Mouse (Mus musculus) monocyte, adult 2 months (primary cell): ENCODE results near the gene Harbi1.

Experiments used
- DNase-seq, 2 experiments: peaks; one replicate each; pipeline ENCODE4 v3.0.0; 2022; ENCODE audit warnings: low spot score in 2 of 2, low read depth in 1 of 2

The Harbi1 gene

DNA sequence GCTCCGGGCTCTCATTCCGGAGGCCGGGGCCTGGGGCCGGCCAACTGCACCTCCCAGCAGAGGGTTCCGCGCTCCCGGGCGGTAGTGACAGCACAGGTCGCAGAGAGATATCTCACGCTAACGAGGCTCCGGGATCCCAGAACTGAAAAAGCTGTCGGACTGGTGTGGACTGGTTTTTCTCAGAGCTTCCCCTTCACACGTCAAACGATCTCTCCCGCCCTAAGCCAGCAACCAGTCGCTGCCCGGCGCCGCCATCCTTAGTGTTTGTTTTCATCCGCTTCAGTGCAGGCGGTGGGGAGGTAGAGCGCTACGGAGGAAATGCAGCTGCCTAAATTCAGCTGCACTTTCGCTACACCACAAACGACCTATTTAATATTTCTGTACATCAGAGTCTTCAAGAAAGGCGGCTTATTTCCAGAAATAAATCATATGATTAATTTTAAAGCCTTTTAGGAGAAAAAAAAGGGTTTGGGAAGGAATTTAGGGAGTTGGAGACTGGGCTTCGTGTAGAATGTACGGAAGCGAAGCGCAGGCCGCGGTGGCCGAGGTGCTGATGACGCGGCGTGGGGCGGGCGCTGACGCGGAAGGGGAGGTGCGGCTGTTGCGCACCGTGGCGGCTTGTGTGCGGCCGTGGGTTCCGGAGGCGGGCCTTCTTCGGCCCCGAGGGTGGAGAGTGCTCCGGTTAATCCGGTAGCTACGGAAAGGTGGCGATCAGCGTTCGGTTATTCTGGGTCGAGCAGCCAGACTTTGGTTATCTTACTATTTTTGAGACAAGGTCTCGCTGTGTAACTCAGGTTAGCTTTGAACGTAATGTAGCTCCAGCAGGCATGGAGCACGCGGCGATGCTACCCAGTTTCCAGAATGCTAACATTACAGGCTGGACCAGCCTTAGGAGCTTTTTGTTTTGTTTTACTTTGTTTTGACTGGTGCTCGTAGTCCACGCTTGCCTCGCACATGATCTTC is at the start of gene Harbi1, which contains the start of gene Atg13:
Harbi1 (plus strand) TSS at position 581 of the 963 bp plus-strand sequence.
Atg13 (minus strand) TSS at position 305 of the 963 bp plus-strand sequence.
- DNase-seq, result peak; percentile 77 to 89

DNA sequence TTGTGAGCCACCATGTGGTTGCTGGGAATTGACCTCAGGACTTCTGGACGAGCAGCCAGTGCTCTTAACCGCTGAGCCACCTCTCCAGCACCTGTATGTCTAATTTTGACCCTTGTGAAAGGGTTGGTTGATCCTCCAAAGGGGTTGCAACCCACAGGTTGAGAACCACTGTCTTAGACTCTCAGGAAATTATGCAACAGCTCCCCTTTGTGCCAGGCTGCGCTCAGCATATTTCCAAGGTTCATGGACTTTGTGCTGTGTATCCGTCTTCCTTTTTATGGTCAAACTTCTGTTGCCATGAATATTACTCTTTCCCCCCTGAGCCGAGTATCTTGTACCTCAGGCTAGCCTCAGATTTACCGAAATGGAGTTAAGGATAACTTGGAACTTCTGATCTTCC is 49.7 kb upstream of the Harbi1 start:
- DNase-seq, result no peak

DNA sequence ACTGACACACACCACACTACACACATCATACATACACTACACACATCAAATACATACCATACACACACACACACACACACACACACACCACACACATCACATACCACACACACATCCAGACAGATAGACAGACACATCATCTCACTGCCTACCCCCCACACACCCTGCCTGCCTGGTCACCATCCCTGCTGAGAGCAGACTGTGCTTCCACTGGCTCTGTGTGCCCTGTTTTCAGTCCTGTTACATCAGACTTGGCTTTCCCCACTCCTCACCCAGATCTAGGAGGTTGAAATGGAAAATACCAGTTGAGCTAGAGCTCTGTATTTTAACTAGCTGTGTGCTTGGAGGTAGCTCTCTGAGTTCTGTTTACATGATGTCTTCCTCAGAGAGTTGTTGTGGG is 45.9 kb upstream of the Harbi1 start:
- DNase-seq, result no peak

DNA sequence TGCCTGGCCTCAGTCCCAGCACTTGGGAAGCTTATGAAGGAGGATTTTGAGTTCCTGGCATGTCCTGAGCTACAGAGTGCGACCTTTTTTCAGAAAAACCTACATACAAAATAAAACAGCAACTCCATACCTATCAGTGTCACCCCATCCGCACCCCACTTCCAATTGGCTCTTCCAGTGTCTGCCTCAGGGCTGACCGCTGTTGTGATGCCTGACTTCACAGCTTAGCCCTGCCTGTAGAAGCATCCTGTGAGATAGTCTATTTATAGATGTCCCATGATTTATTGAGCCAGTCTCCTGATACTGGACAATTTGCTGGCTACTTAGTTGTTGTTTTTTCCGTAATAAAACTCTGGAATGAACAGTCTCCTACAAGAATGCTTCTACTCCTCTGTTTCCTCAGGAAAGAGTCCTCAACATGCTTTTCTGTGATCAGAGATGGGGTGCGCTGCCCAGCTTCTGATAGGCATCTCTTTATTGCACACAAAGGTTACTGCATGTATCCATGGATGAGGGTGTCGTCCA is 44.2 kb upstream of the Harbi1 start:
- no peak for DNase-seq

DNA sequence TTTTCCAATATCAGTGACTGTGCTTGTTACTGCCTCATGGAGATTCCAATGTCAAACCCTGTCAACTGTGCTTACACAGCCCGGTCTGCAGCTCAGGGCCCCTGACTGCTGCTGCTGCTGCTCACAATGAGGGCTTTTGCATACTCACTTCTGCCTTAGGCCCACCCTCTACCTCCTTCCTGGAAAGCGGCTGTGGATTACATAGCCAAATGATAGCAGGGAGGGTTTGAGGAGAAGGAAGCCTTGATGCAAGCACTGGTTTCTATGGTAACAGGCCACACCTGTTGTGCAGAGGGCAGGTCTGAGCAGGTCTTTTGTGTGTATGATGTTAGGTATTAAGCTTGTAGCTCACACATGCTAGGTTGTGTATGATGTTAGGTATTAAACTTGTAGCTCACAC is 42.9 kb upstream of the Harbi1 start:
- DNase-seq, result no peak

DNA sequence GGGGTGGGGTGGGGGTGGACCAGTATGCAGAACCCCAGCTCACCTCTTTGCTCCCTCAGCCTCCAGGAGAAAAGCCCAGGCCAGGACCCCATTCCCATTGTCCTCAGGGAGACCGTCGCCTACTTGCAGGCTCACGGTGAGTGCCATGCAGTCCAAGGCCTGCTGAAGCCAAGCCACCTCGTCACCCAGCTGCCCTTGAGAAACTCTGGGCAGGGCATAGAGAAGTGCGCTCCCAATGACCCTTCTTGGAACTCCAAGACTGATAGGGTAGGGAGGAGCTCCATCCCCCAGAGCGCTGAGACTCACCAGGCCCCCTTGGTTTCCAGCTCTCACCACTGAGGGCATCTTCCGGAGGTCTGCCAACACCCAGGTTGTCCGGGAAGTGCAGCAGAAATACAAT is 41.3 kb upstream of the Harbi1 start:
- no peak for DNase-seq

DNA sequence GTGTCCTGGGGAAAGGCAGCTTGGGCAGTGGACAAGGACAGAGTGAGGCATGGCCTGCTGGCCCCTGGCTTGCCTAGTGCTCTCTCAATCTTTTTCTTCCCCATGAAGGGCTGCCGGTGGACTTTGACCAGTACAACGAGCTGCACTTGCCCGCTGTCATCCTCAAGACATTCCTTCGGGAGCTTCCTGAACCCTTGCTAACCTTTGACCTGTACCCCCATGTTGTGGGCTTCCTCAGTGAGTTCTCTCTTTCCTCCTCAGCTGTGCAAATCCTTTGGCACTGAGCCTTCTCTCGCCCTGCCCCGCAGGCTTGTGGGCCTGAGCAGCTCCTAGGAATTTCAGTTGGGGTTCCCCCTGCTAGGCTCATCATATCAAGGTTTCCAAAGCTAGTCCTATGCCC is 40.6 kb upstream of the Harbi1 start:
- DNase-seq, result no peak

DNA sequence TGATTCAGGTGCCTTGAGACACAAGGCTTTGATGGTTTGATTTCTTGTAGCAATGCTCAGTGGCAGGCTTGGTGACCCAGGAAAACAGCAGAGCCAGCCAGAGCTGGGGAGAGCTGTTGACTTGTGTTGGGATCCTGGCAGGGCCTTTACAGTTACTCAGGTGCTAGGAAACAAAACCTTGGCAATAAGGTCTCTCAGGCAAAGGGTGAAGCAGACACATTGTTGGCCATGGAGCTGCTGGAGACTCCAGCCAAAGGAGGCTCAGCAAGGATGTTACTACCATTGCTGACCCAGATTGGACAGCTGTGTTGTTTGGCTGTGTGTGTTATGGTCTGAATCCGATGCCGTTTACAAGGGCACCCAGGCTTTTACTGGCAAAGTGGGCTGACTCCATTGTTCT is 37.1 kb upstream of the Harbi1 start:
- no peak for DNase-seq

DNA sequence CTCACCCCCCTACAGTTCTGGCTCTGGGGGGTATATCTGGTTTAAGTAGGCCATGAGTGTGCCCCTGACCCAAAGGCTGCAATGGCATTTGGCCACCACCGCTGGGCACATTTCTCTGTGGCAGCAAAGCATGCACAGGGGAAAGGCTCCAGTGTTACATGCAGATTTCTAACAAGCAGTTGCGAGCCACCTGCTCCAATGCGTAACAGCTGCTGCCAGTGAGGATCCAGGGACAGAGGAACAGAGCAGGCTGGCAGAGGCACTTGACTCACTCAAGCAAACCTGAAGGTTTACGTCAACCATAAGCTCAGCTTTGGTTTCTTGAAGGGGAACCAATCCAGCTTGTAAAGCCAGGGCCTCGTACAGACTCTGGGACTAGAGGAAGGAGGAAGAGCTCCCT is 35.8 kb upstream of the Harbi1 start:
- no peak for DNase-seq

DNA sequence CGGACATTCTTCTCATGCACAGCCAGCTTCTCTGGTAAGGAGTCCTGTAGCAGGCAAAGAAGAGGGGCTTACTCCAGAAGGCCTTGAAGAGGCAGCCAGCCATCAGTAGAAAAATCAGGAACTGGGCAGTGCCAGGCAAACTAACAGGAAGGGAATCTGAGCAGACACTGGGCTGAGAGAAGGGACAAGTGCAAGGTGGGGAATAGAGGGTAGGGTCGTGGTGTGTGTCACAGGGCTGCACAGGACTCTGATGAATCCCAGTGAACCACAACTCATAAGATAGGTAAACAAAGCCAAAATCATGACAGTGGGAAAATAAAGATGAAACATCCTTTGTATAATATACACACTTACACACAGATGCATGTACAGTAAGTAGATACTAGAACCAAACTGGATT is 34.2 kb upstream of the Harbi1 start:
- DNase-seq, result no peak

DNA sequence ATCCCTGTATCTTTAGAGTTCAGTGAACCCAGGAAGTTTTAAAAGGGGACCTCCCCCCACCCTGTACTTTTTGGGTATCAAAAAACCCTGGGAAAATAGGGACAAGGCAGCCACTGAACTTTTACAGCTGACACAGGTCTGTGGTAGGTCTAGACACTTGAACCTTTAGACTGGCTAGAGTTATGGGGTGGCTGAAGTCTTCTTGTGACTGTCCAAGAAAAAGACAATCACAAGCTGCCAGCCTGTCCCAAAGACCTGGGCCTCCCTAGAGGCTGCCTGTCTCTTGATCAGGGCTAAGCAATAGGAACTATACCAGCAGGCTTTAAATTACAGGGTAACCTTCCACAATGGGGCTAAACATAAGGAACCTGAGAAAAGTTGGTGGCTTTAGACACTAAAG is 33.7 kb upstream of the Harbi1 start:
- DNase-seq, result no peak

DNA sequence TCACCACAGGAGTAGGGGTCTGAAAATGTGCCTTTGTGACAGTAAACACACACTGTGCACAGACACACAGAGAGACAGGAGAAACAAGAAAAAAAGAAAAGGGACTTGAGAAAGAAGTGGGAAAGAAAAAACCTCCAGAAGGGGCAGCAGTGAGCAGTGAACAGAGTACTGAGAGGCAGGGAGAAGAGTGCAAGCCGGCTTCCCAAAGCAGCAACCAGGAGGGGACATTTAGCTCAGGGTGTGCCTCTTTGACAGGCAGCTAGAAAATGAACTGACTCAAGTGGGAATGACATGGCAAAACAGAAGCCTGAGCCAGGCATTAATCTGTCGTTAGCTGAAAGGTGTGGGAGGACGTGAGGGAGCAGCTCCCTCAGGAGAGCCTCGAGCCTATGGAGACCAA is 27.8 kb upstream of the Harbi1 start:
- no peak for DNase-seq

DNA sequence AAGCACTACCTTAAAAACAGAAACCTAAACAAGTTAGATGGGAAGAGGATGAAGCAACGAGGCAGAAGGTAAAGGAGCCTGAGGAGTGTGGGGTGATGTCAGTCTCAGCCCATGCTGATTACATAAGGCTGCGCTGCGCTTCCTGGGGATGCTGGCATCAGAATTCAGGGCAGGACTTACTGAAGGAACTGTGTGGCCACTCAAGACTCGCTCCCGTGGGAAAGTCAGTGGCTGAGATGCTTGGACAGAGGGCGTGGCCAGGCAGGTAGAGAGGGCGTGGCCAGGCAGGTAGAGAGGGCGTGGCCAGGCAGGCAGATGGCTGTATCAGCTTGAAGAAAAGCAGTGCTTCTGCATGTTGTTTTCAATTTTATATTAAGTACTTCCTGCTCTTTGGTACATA is 26.7 kb upstream of the Harbi1 start:
- DNase-seq, result no peak

DNA sequence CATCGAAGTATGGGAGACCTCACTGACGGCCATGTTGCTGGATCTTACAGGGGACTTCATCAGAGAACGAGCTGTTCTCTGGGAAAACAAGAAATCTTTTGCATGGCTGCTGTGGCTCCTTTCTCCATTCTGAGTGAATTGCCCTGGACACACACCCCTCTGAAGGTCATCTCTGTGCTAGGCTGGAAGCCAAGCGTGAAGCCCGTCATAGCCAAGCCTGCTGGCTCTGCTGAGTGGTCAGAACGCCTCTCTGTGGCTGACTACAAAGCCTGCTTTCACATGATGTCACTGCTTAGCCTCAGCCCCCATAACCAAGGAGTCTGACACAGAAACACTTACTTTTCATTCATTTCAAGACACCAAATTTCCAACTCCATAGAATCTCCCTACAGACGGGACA is 21.2 kb upstream of the Harbi1 start:
- no peak for DNase-seq

DNA sequence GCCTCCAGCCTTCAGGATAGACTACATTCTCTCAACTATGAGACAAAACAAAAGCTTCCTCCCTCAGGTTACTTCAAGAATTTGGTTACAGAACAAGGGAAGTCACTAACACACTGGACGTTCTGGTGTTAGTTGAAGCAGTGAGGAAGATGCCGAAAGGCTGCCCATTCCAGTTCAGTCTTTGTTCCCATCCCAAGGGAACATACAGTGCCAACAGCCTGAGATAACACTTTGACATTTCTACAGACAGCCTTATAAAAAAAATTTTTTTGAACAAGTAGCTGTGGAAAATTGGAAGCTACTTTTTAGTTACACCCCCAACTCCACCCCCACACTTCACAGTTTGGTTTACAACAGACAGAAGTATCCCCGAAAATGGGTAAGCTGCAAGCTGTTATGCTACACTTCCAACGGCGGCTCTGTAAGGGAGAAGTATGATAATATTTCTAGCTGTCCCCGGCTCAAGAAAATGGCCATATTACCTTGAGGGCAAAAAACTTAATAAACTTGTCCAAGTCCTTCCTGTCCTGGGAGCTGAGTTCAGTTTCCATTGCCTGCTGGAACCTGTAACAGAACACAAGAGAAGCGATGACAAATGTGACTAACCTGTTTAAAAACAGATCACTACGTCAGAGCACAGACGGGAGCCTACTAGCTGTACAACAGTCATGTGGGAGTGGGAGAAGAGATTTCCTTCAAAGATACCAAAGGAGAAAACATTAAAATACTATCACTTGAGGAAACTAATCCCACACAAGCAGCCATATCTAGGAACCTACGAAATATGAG is 15.0 kb upstream of the Harbi1 start:
- no peak for DNase-seq

DNA sequence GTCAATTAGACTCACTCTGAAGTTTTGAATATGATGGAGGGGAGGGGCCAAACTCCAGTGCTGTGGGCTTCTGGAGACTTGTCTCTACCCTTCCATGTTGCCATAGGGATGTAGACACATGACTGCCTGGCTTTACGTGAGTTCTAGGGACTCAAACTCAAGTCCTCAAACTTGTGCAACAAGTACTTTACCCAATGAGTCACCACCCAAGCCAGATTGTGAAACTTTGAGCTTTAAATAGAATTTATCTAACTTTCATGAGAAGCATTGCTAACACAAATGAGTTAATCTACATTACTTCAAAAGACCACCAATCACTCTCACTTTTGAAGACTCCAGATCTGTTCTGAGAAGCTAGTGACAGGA is 14.4 kb upstream of the Harbi1 start:
- peak in 1 of 2 experiments; percentile 23 for DNase-seq

DNA sequence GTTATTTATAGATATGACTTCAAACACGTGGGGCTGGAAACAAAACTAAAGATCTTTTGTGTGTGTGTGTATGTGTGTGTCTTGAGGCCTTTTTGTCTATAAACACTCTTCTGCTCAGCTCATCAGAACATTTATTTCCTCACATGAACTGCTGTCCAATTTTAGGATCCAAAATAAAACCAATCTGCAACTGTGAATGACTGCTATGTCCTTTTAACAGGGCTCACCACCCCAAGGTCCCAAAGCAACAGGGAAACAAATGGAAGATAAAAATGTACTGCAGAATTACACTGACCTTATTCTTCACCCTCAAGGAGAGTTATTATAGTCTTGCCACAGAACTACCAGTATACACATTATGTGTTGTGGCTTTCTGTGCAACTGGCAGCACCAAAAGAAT is 11.4 kb upstream of the Harbi1 start:
- DNase-seq, result no peak

DNA sequence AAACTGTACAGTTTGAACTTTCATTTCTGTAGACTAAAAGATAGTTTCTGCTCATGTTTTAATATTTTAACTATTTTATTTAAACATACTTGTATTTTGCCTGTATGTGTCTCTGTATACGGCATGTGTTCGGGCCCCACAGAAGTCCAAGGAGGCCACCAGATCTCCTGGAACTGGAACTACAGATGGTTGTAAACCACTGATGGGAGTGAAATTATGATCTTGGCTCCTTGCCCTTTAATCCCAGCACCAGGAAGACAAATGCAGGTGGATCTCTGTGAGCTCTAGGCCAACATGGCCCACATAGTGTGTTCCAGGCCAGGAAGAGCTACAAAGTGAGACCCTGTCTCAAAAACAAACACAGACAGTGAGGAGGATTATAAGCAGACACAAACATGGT is 9.3 kb upstream of the Harbi1 start:
- DNase-seq, result no peak

DNA sequence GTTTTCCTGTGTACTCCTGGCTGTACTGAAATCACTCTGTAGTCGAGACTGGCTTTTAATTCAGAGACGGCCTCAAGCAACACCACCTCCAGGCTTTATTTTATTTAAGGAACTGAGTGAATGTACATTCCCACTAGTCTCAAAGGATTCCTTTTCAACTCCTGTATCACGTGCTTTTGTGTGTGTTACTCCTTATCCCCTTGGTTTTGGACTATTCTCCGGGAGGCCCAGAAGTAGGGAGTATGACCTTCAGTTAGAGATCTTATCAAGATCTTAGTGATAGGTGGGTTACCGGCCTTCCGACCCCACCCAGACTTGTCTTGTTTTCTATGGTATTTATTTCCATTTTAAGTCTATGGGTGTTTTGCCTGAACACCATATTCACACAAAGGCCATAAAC is 4.9 kb upstream of the Harbi1 start:
- DNase-seq, result no peak

DNA sequence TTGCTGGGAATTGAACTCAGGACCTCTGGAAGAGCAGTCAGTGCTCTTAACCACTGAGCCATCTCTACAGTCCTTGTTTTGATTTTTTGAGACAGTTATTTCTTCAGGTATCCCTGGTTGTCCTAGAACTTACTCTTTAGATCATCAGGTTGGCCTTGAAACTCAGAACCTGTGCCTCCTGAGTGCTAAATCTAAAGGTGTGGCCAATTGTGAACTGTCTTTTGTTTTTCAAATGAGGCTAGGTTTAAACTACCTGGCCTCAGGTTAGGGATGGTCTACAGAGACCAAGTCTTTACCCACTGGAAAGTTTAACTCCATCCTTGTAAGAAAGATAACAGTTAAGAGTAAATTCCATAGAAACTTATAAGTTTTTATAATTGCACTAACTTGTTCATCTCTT is 4.2 kb upstream of the Harbi1 start:
- DNase-seq, result no peak

DNA sequence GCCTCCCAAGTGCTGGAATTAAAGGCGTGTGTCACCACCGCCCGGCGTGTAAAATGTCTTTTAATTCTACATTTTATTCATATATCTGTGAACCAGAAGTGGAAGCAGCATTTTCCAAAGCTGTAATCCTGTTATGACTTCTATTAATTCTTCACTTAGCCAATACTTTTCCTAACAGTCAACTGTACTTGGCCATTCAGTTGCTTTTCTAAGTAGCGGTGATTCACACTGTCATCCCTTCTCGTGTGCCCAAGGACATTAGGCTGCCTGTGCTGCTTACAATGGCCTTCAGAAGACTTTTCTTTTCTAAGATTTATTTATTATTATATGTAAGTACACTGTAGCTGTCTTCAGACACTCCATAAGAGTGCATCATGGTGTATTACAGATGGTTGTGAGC is 2.3 kb upstream of the Harbi1 start:
- no peak for DNase-seq
